Mouse (Mus musculus): ENCODE measurements around the gene Pitpnm2. TPM values are rescaled to one million over a fixed set of nuclear protein-coding genes. Genes with fewer than 3 reads are reported as not detected.

The Pitpnm2 gene
- polyA plus RNA-seq, 1 experiment from 2014 or later, result 9.8 TPM

DNA sequence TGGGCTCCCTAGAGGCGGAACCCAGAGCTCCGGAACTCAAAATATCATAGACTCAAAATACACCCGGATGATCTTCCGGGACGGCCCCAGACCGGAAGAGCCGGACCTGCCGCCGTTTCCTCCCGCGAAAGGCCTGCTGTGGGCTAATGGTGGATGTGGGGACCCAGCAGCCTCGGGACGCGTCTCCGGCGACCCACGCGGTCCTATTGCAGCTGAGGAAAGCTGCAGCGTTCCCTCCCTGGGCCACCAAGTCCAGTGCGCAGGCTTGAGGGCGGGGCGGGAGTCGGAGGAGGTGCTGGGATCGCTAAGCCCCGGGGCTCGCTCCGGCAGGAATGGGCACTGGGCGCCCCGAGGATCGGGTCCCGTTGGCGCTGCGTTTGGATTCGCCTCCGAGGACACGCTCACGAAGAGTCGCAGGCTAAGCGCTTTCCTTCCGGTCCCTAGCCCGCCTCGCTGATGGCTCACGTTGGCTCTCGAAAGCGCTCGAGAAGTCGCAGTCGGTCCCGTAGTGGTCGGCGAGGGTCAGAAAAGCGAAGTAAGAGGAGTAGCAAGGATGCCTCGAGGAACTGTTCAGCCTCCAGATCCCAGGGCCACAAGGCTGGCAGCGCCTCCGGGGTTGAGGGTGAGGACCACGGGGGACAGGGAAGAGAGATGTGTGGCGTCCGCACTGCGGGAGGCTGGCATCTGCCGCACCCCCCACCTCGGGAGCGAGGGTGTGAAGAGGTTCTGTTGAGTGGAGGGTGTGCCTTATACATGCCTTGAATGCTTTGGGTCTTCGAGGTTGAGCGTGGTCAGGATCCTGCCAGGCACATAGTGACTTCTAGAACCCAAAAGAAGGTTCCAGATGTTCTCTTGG is 133.3 kb downstream of the Pitpnm2 start, which contains the start of gene Arl6ip4:
Gene Arl6ip4, plus strand, starts transcription at position 100 of the 856 bp plus-strand sequence.
- Histone ChIP-seq H3K36me3 (ENCODE audit: insufficient read depth) (peaks cover 46% of the 10 kb centered on the region), H3K27ac (ENCODE audit: low read depth) (peak within 1 kb of the TSS; percentile 81), H3K9me3 (ENCODE audit: low read depth, low read length) (no peaks in the 10 kb centered on the region), H3K4me1 (ENCODE audit: insufficient read depth) (peaks cover 7% of the 10 kb centered on the region; the same call in 1 of the 2 replicates), H3K9ac (peak within 1 kb of the TSS; percentile 94), H3K4me3 (ENCODE audit: low read depth, low read length) (peak within 1 kb of the TSS; percentile 94), H3K4me2 (peak within 1 kb of the TSS; percentile 98), H3K27me3 (ENCODE audit: insufficient read depth, low read length) (no peaks in the 10 kb centered on the region)
- no peak for ATAC-seq (ENCODE audit: insufficient read depth)
- TF ChIP-seq CTCF (IDR thresholded peaks at IDR 0.05; ENCODE audit: low read depth), result no peak
- peak; percentile 90 for DNase-seq
- 1% methylated on average over 64 of the region's 64 CpGs for WGBS

DNA sequence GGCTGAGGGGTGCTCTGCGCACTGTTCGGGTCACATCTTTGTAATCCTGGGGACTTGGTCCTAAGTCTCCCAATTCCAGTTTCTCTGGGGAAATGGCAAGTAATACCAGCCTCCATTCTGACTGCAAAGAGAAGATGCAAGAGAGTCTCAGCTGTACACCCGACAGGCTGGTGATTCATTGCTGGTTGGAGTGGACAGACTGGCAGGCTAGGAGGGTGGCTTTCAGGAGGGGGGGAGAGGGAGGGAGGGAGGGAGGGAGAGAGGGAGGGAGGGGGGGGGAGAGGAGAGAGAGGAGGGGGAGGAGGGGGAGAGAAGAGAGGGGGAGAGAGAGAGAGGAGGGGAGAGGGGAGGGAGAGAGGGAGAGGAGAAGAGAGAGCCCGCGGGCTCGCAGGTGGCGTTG is 134.0 kb downstream of the Pitpnm2 start:
- no peak for TF ChIP-seq CTCF (IDR thresholded peaks at IDR 0.05; ENCODE audit: low read depth)
- H3K4me1 ChIP-seq (ENCODE audit: insufficient read depth), result peaks cover 10% of the 10 kb centered on the region; the same call in 1 of the 2 replicates
- peak overlapping the region; percentile 94 for H3K9ac ChIP-seq
- no peaks in the 10 kb centered on the region for H3K27me3 ChIP-seq (ENCODE audit: insufficient read depth, low read length)
- H3K4me3 ChIP-seq (ENCODE audit: low read depth, low read length), result peak overlapping the region; percentile 94
- H3K4me2 ChIP-seq, result peak overlapping the region; percentile 98
- peak overlapping the region; percentile 81; the same call in 1 of the 2 replicates for H3K27ac ChIP-seq (ENCODE audit: low read depth)
- H3K36me3 ChIP-seq (ENCODE audit: insufficient read depth), result peaks cover 40% of the 10 kb centered on the region
- DNase-seq (no peak), ATAC-seq (ENCODE audit: insufficient read depth) (no peak)
- no peaks in the 10 kb centered on the region for H3K9me3 ChIP-seq (ENCODE audit: low read depth, low read length)
- 20% methylated on average over 7 of the region's 7 CpGs for whole genome bisulfite sequencing

DNA sequence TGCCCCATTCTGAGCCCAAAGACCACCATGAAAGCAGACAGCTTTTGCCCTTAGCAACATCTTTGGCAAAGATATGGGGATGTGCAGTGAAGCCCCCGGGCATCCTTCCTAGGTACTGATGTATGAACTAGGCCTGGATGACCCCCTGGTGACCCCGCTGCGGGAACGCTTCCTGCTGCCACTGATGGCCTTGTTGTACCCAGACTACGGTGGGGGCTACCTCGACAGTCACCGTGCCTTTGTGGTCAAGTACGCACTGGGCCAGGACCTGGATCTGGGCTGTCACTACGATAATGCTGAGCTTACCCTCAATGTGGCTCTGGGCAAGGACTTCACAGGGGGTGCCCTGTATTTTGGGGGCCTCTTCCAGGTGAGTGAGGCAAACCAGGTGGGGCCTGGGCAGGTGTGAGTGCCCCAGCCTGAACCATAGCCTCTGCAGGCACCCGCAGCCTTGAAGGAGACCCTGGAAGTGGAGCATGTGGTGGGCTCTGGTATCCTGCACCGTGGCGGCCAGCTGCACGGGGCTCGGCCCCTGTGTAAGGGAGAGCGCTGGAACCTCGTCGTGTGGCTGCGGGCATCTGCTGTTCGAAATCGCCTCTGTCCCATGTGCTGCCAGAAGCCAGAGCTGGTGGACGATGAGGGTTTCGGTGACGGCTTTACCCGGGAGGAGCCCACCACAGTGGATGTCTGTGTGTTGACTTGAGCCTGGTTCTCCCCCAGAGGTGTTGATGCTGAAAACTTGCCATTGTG is 135.1 kb downstream of the Pitpnm2 start:
- Histone ChIP-seq H3K36me3 (ENCODE audit: insufficient read depth) (peaks cover 29% of the 10 kb centered on the region), H3K9ac (no peak overlapping the region), H3K27ac (ENCODE audit: low read depth) (no peak overlapping the region), H3K4me2 (no peak overlapping the region), H3K4me1 (ENCODE audit: insufficient read depth) (peaks cover 10% of the 10 kb centered on the region; the same call in 1 of the 2 replicates), H3K4me3 (ENCODE audit: low read depth, low read length) (no peak overlapping the region), H3K9me3 (ENCODE audit: low read depth, low read length) (no peaks in the 10 kb centered on the region), H3K27me3 (ENCODE audit: insufficient read depth, low read length) (no peaks in the 10 kb centered on the region)
- ATAC-seq (ENCODE audit: insufficient read depth) (no peak), DNase-seq (no peak)
- TF ChIP-seq CTCF (IDR thresholded peaks at IDR 0.05; ENCODE audit: low read depth), result no peak
- WGBS, result 90% methylated on average over 24 of the region's 24 CpGs

DNA sequence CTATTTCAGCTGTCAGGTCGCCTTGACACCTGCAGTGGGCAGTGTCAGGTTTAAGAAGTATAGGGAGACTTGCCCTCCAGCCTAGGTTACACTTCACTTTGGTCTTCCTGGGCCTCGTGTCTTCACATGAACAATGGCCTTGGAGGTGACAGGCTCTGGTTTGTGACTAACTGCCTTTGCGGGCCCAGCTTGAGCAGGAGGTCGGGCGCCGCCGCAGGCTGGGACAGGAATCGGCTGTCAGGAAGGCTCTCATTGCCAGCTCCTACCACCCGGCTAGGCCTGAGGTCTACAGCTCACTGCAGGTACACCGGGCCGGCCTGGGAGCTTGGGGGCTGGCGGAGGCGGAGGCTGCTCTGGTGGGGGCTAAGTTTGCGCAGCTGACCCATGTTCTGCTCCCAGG is 136.5 kb downstream of the Pitpnm2 start:
- Histone ChIP-seq H3K9me3 (ENCODE audit: low read depth, low read length) (no peaks in the 10 kb centered on the region), H3K9ac (peak overlapping the region; percentile 64), H3K27me3 (ENCODE audit: insufficient read depth, low read length) (no peaks in the 10 kb centered on the region), H3K4me2 (peak overlapping the region; percentile 94), H3K4me1 (ENCODE audit: insufficient read depth) (peaks cover 10% of the 10 kb centered on the region; the same call in 1 of the 2 replicates), H3K36me3 (ENCODE audit: insufficient read depth) (peaks cover 14% of the 10 kb centered on the region; the same call in 1 of the 2 replicates), H3K4me3 (ENCODE audit: low read depth, low read length) (peak overlapping the region; percentile 85), H3K27ac (ENCODE audit: low read depth) (peak overlapping the region; percentile 63)
- DNase-seq (peak; percentile 58), ATAC-seq (ENCODE audit: insufficient read depth) (no peak)
- 12% methylated on average over 14 of the region's 14 CpGs for WGBS
- peak; percentile 61 for TF ChIP-seq CTCF (IDR thresholded peaks at IDR 0.05; ENCODE audit: low read depth)

DNA sequence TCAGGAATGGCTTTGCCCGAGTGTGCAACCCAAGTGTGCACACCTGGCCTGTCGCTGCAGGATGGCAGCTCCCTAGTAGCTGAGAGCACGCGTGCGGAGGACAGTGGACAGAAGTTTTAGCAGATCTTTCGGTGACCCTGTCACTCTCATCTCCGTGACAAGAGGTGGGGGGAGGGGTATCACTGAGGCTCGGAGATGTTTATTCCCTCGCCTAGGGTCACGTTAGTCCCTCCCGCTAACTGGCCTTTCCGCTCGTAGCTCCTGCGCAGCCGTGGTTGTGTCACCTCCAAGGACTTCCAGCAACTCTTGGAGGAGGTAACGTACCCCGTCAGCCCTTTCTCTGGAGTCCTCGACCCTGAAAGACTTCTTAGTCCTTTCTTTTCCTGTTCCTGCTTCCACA is 137.0 kb downstream of the Pitpnm2 start:
- no peak for TF ChIP-seq CTCF (IDR thresholded peaks at IDR 0.05; ENCODE audit: low read depth)
- H3K27ac ChIP-seq (ENCODE audit: low read depth), result peak overlapping the region; percentile 63
- DNase-seq (peak; percentile 30), ATAC-seq (ENCODE audit: insufficient read depth) (no peak)
- H3K4me3 ChIP-seq (ENCODE audit: low read depth, low read length), result peak overlapping the region; percentile 85
- no peaks in the 10 kb centered on the region for H3K27me3 ChIP-seq (ENCODE audit: insufficient read depth, low read length)
- WGBS, result 1% methylated on average over 18 of the region's 18 CpGs
- H3K4me2 ChIP-seq, result peak overlapping the region; percentile 94
- peaks cover 10% of the 10 kb centered on the region; the same call in 1 of the 2 replicates for H3K36me3 ChIP-seq (ENCODE audit: insufficient read depth)
- peak overlapping the region; percentile 64 for H3K9ac ChIP-seq
- H3K9me3 ChIP-seq (ENCODE audit: low read depth, low read length), result no peaks in the 10 kb centered on the region
- H3K4me1 ChIP-seq (ENCODE audit: insufficient read depth), result peaks cover 10% of the 10 kb centered on the region; the same call in 1 of the 2 replicates

DNA sequence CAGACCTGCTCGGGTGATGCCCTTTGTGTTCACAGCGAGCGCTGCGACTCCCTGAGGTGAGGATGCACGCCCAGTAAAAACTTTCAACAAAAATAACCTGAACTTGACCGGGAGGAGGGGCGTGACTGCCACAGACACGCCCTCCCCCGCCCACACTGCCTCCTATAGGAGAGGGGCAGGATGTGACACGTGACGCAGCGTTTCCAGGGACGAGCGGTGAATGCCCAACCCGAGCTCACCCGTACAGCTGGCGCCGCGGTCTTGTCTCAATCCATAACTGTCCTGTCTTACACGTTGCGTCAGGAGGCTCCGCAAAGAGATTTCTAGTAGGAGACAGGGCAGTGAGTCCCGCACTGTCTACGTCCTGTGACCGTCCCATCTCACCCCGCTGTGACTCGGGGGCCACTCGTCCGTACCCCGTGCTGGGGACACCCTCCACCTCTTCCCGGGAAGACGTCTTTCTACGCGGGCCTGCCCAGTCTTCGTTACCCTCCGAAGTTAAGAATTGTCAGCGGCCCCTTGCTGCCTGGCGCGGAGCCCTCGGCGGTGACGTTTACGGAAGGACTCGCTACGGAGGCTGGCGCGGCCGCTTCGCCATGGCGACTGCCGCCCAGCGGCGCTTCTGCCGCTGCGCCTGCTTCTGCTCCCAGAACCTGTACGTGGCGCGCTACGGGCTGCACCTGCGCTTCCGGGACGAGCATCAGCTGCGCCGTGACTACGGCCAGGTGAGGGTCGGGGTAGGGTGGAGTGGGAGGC is 137.6 kb downstream of the Pitpnm2 start, which contains the start of gene Ogfod2:
Gene Ogfod2, plus strand, starts transcription at position 556 of the 756 bp plus-strand sequence.
- peak within 1 kb of the TSS; percentile 64 for H3K9ac ChIP-seq
- DNase-seq, result peak; percentile 98
- H3K4me2 ChIP-seq, result peak within 1 kb of the TSS; percentile 94
- H3K9me3 ChIP-seq (ENCODE audit: low read depth, low read length), result no peaks in the 10 kb centered on the region
- peaks cover 5% of the 10 kb centered on the region; the same call in 1 of the 2 replicates for H3K4me1 ChIP-seq (ENCODE audit: insufficient read depth)
- ATAC-seq (ENCODE audit: insufficient read depth), result peak; percentile 98
- peak within 1 kb of the TSS; percentile 85 for H3K4me3 ChIP-seq (ENCODE audit: low read depth, low read length)
- H3K36me3 ChIP-seq (ENCODE audit: insufficient read depth), result peaks cover 5% of the 10 kb centered on the region; the same call in 1 of the 2 replicates
- peak; percentile 57 for TF ChIP-seq CTCF (IDR thresholded peaks at IDR 0.05; ENCODE audit: low read depth)
- no peaks in the 10 kb centered on the region for H3K27me3 ChIP-seq (ENCODE audit: insufficient read depth, low read length)
- H3K27ac ChIP-seq (ENCODE audit: low read depth), result peak within 1 kb of the TSS; percentile 85
- under 1% methylated on average over 66 of the region's 66 CpGs for WGBS
